Mouse (Mus musculus) liver, adult 2 months (tissue): ENCODE data around the gene Nt5c1b. TPM values are rescaled to one million over a fixed set of nuclear protein-coding genes. Genes with fewer than 3 reads are reported as not detected.

Experiments
- DNase-seq: peaks from one replicate; pipeline ENCODE4 v3.0.0-alpha.2; 2011; ENCODE audit warnings: low read depth, low spot score; ENCODE audit errors: extremely low read depth
- H3K27ac ChIP-seq: fragments of 200-500 bp; replicated peaks from 2 replicates; pipeline ENCODE4 v1.5.1; 2012; ENCODE audit warnings: low read depth, mild to moderate bottlenecking, control low read depth, inconsistent platforms, low read length; ENCODE audit not compliant: insufficient read depth
- H3K27me3 ChIP-seq: fragments of 200-500 bp; 2 replicates; pipeline ENCODE4 v1.6.1; 2012; ENCODE audit warnings: mild to moderate bottlenecking, moderate library complexity, low read length, inconsistent platforms; ENCODE audit not compliant: control insufficient read depth, insufficient read depth
- H3K36me3 ChIP-seq: fragments of 200-500 bp; 2 replicates; pipeline ENCODE4 v1.6.1; 2012; ENCODE audit warnings: low read length, inconsistent platforms; ENCODE audit not compliant: control insufficient read depth, insufficient read depth
- H3K4me1 ChIP-seq: fragments of 200-500 bp; 2 replicates; pipeline ENCODE4 v1.6.1; 2011; ENCODE audit warnings: low read length; ENCODE audit not compliant: control insufficient read depth, insufficient read depth
- H3K4me3 ChIP-seq: fragments of 200-500 bp; 2 replicates; pipeline ENCODE4 v1.5.1; 2011; ENCODE audit warnings: low read depth, mild to moderate bottlenecking, control low read depth, low read length, moderate library complexity; ENCODE audit not compliant: insufficient read depth
- H3K79me2 ChIP-seq: fragments of 200-500 bp; 2 replicates; pipeline ENCODE4 v1.6.1; 2012; ENCODE audit warnings: inconsistent platforms, mild to moderate bottlenecking, low read length, moderate library complexity; ENCODE audit not compliant: control insufficient read depth, insufficient read depth
- H3K9ac ChIP-seq: fragments of 200-500 bp; 2 replicates; pipeline ENCODE4 v1.6.1; 2012; ENCODE audit warnings: low read depth, mild to moderate bottlenecking, control low read depth, inconsistent platforms, low read length
- CTCF ChIP-seq: fragments of 200-500 bp; IDR thresholded peaks from 2 replicates; pipeline ENCODE4 v1.5.1; 2011; ENCODE audit warnings: low read depth, low read length, control low read depth
- POLR2A ChIP-seq: fragments of 200-500 bp; IDR thresholded peaks from 2 replicates; pipeline ENCODE4 v1.6.1; 2011; ENCODE audit warnings: low read length, control low read depth; ENCODE audit not compliant: insufficient read depth; ENCODE audit errors: extremely low read depth
- WGBS: fragments of 180-500 bp; shearing (Covaris S2); methylation state at CpG from one replicate; pipeline ENCODE4 v1.1.7; 2018; 5-methylcytosine and 5-hydroxymethylcytosine counted together
- polyA plus RNA-seq: library from polyadenylated mRNA; depleted of rRNA; stranded (reverse); fragments of >200 nt; gene quantifications from 2 replicates; pipeline ENCODE4 v1.2.3, GENCODE M21; 2012; rRNA removed
- total RNA-seq: library from RNA; depleted of rRNA; stranded (reverse); fragments of >200 nt; gene quantifications from 2 replicates; pipeline ENCODE4 v1.2.3, GENCODE M21; 2014; rRNA removed

The Nt5c1b gene
- total RNA-seq (not detected in 2 replicates), polyA plus RNA-seq (not detected in 2 replicates)

- no peak within 1 kb of the TSS for H3K9ac ChIP-seq
- H3K27me3 ChIP-seq = no peaks in the 10 kb centered on the region; the same call in 1 of the 2 replicates
- no peaks in the 10 kb centered on the region for H3K4me1 ChIP-seq
- H3K79me2 ChIP-seq = no peaks in the 10 kb centered on the region
- no peak for DNase-seq
- H3K36me3 ChIP-seq = no peaks in the 10 kb centered on the region
- TF ChIP-seq POLR2A (no peak), CTCF (no peak)
- no peak within 1 kb of the TSS for H3K4me3 ChIP-seq
- H3K27ac ChIP-seq = no peak within 1 kb of the TSS
- WGBS = 72% methylated on average over 3 of the region's 3 CpGs
Observed at GRCm38 (mm10) chr12:10369673-10370072, at the start of gene Nt5c1b. Nt5c1b (plus strand) TSS chr12:10369973.

DNA sequence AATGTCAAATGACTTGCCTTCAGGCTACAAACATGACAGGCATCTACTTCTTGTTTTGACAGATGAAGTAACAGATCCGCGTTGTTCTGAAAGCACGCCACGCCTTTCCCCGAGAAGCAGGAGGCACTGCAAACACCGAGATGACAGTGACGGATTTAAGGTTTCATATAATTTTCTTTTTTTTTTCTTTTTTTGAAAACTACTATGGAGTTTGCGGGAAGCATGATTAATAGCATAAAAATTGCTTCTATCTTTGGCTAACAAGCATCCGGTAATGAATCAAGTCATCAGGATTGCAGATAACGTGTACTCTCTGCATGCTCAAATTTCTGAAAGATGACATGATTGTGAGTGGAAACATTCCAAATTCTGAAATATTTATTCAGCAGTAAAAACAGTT is 42.1 kb upstream of the Nt5c1b start:
- no peak for TF ChIP-seq CTCF
- no peak for TF ChIP-seq POLR2A
- H3K9ac ChIP-seq = no peak overlapping the region
- WGBS = 88% methylated on average over 10 of the region's 10 CpGs
- no peaks in the 10 kb centered on the region for H3K4me1 ChIP-seq
- no peaks in the 10 kb centered on the region for H3K79me2 ChIP-seq
- DNase-seq = no peak
- H3K27me3 ChIP-seq = no peaks in the 10 kb centered on the region
- H3K36me3 ChIP-seq = no peaks in the 10 kb centered on the region
- H3K27ac ChIP-seq = no peak overlapping the region
- H3K4me3 ChIP-seq = no peak overlapping the region

DNA sequence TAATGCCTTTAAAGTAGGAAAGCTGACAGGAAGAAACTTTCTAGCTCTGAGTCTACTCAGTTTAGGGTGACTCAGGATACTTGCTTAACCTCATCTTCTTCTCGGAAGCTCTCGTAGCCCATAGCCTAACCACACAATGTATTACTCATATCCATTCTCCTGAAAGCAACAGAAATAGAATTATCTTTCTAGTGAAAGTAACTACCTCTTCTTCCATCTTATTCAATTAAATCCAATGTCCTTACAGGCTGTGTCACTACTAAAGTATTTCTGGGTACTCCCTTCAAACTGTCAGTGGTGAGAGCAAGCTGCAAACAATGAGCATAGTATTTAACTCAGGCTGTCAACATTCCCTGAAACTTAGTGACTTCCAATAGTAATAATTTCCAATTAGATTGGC is 40.3 kb upstream of the Nt5c1b start:
- H3K79me2 ChIP-seq = no peaks in the 10 kb centered on the region
- H3K36me3 ChIP-seq = no peaks in the 10 kb centered on the region
- no peak for DNase-seq
- 93% methylated on average over 2 of the region's 2 CpGs for WGBS
- H3K9ac ChIP-seq = no peak overlapping the region
- H3K27me3 ChIP-seq = no peaks in the 10 kb centered on the region
- TF ChIP-seq CTCF (no peak), POLR2A (no peak)
- H3K4me1 ChIP-seq = no peaks in the 10 kb centered on the region
- no peak overlapping the region for H3K4me3 ChIP-seq
- no peak overlapping the region for H3K27ac ChIP-seq

DNA sequence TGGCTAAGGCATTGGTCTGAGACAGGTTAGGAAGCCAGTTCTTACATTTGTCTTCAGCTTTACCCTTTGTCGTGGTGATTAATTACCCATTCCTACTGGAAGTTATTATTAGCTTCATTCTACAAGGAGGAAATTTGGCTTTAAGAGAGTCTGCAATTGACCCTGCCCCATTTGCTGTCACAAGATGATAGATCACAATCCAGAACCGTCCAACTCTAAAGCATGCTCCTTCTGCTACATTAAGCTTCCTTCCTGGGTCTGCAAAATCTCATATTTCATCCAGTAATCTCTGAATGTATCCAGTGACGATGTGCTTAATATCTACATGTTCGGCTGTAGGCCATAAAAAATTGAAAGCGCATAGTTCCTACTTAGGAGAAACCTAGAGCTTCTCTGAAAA is 29.2 kb upstream of the Nt5c1b start:
- WGBS = 73% methylated on average over 5 of the region's 5 CpGs

DNA sequence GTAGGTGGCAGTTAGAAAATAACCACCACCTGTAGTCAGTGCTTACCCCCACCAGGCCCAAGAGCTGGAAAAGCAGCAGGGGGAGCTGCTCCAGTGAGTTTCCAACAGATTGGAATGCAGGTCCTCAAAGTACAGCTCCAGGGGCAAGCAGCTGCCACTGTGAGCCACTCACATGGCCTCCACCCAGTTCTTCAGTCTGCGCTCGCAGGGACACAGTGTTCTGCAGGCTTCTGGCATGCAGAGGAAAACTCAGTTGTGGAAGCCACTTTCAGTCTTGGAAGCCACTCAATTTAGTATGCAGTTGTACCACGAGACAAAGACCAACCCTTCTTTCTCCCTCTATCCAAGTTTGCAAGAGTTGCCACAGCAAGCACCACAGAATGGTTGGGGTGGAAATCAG is 19.1 kb upstream of the Nt5c1b start:
- TF ChIP-seq CTCF (no peak), POLR2A (no peak)
- H3K4me3 ChIP-seq = no peak overlapping the region
- no peak for DNase-seq
- H3K79me2 ChIP-seq = no peaks in the 10 kb centered on the region
- H3K36me3 ChIP-seq = no peaks in the 10 kb centered on the region
- 63% methylated on average over 3 of the region's 3 CpGs for WGBS
- no peaks in the 10 kb centered on the region for H3K4me1 ChIP-seq
- H3K27me3 ChIP-seq = no peaks in the 10 kb centered on the region
- H3K9ac ChIP-seq = no peak overlapping the region
- no peak overlapping the region for H3K27ac ChIP-seq

More for the DNA sequence above, 29.2 kb upstream of the Nt5c1b start:
- TF ChIP-seq CTCF (no peak), POLR2A (no peak)
- H3K27ac ChIP-seq = no peak overlapping the region
- H3K36me3 ChIP-seq = no peaks in the 10 kb centered on the region
- DNase-seq = no peak
- no peaks in the 10 kb centered on the region for H3K79me2 ChIP-seq
- H3K4me3 ChIP-seq = no peak overlapping the region
- no peak overlapping the region for H3K9ac ChIP-seq
- no peaks in the 10 kb centered on the region for H3K4me1 ChIP-seq
- no peaks in the 10 kb centered on the region for H3K27me3 ChIP-seq

GRCm38 (mm10) chr12:10357756-10358155 is 12.0 kb upstream of the Nt5c1b start:
- H3K36me3 ChIP-seq = no peaks in the 10 kb centered on the region
- H3K27me3 ChIP-seq = no peaks in the 10 kb centered on the region
- H3K27ac ChIP-seq = no peak overlapping the region
- TF ChIP-seq CTCF (no peak), POLR2A (no peak)
- H3K4me1 ChIP-seq = no peaks in the 10 kb centered on the region
- 78% methylated on average over 6 of the region's 6 CpGs for WGBS
- DNase-seq = no peak
- no peak overlapping the region for H3K4me3 ChIP-seq
- H3K79me2 ChIP-seq = no peaks in the 10 kb centered on the region
- H3K9ac ChIP-seq = no peak overlapping the region
